Mouse (Mus musculus) A20 (cell line): ENCODE data around the gene Col18a1.

Experiments used
- DNase-seq: peaks from one replicate; pipeline ENCODE4 v3.0.0-alpha.2; 2011; ENCODE audit warnings: low read depth, low spot score

The Col18a1 gene

DNA sequence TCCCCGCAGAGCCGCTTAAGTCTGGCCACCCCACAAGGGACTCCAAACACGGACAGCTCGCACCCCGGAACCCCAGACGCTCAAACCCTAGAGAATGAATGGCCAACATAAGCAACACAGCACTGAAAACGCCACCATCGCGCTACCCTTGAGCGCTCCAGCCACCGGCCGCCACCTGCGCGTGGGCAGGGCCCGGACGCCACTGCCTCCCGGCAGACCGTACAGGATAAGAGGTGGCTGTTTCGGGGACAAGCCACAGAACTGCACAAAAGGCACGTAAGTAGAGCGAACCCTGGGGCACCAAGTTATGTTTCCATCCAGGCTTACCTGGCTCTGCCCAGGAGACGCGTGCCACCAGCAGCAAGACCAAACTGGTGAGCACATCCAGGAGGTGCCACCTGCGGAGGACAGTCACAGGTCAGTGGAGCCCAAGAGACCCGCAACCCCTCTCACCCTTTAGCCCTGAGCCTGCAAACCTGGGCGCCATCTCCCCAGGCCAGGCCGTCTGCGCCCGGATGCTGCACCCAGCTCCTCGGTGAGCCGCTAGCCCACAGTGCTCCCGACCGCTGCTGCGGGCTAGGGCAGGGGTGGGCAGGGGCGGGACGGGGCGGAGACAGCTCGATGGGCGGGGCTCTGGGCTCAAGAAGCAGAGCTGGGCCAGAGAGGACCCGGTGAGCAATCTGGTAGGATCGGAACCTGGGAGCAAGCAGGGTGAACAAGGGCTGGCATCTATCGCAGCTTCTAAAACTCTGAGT, at the start of gene Col18a1:
Col18a1 (minus strand) TSS at position 586 of the 755 bp plus-strand sequence.
- no peak for DNase-seq

DNA sequence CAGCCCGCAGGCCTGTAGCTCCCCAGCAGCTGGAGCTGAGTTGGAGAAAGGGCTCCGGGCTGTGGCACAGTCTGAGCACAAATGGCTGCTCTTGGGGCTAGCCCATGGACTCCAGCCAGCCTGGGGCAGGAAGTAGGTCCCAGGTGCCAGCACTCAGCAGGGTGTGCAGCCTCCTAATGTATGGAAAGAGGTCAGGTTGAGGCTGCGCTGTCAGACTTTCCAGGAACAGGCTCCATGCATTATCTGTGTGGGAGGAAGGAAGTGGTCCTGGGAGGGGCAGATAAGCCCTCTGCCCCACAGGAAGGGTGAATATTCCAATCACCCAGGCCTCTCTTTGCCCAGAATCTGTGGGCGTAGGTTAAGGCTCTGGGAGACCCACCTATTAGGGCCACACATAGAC, 49.3 kb upstream of the Col18a1 start:
- DNase-seq = no peak

DNA sequence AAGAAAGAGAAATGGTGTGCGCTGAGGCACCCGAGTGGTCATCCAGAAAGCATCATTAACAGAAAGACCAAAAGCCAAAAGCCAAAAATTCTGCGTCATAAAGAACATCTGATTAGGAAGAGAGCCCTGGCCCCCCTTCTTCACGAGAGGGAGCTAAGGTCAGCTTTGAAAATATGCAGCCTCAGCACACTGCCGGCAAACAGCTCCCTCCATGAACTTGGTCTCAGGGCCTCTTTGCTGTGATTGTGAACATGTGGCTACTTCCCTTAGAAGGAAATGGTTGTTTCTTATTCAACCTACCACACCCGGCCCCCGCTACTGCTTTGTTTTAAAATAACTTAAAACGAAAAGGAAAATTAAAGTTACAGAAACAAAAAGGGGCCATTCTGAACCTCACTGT, 48.2 kb upstream of the Col18a1 start:
- DNase-seq = no peak

DNA sequence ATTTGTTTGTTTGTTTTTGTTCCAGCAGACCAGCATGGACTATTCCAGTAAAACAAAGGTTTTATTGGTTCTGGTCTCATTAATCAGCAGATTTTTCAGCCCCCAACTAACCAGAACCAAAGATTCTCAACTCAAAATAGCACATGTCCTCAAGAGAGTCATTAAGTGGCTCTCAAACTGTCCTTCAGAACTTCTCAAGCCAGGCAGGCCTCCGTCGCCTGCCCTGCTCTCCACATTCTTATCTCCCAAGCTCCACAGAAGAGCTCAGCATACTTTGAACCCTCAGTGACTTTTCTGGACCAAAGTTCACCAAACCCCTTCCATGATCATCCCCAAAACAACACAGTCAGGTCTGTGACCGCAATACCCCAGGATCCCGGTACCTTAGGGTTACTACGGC, 47.1 kb upstream of the Col18a1 start:
- DNase-seq = no peak

DNA sequence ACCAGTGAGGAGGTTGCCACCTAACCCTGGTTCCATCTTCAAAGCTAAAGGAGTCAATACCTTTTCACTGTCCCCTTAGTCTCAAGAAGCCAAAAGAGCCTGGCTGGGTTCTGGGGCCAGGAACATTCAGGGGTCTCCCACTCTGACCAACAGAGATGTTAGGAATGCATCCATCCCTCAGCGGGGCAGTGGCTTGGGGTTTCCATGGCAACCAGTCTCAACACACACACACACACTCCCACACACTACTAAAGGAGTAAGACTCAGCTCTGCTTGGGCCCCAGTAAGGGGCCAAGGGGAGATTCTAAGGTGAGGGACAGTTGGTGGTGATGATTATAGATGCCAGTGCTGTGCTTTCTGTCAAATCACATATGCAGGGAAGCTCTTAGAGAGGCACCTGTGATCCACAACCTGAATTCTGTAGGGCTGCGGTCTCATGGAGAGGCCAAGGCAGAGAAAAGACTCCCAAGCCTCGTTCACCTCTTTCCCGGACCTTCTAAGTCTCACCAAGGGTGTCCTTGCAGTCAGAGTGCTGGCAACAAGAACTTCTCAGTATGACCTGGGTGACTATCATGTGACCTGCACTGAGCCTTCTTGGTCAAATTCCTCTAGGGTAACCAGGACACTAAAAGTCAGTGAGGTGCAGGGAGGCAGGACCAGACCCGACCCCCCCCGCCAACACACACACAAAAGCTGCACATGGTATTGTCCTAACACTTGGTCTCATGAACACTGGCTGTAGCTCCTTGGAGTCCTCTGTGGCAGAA, 46.2 kb upstream of the Col18a1 start:
- DNase-seq = no peak

DNA sequence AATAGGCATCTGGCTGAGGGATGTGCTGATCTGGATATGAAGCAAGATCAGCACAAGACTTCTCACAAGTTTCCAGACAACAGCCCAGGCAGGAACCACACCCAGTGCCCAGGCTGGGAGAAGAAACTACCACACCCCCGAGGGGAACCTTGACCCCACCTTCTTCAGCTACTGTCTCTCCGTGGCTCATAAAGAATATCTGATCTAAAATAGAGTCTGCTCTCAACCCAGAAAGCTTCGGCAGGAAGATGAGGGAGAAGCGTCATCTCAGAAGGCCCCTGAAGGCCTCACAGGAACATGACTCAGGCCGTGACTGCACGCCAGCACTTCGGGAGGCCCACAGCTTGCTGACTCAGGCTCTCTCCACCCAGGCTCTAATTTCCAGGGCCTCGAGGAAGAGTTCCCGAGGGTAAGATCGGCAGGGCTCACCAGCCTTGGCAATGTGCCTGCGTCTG, 44.8 kb upstream of the Col18a1 start:
- no peak for DNase-seq

DNA sequence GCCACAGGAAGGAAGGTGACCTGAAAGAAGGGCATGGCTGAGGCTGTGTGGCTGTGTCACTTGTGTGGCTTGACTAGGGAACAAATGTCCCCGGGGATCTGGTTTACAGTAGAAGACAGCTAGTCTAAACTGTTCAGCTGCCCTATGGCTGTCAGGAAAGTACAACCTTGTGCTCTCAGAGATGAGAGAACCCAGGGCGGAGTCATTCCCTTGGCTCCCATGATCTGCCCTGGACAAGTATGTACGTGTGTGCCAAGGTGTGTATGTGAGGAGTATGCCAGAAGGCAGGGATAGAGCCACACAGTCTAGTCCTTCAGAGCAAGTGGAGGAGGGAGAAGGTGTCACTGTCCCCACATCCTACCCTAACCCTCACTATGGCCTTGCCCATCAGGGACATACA, 44.3 kb upstream of the Col18a1 start:
- no peak for DNase-seq

DNA sequence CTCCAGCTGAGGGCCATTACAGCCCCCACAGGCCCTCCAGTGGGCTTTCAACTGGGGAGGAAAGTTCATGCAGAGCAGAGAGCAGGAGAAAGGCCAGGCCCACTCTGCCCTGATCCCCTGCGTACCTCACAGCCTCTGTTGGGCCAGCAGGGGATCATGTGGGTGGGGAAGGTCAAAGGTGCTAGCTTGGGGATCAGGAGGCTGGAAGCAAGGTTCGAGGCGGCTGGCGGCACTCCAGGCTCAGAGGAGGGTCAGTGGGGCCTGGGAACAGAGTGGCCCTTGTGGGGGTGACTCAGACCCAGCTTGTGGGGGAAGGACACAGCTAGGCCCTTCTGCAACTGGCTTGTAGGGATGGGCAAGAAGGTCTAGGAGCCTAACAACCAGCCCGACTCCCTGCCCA, 42.9 kb upstream of the Col18a1 start:
- DNase-seq = no peak

DNA sequence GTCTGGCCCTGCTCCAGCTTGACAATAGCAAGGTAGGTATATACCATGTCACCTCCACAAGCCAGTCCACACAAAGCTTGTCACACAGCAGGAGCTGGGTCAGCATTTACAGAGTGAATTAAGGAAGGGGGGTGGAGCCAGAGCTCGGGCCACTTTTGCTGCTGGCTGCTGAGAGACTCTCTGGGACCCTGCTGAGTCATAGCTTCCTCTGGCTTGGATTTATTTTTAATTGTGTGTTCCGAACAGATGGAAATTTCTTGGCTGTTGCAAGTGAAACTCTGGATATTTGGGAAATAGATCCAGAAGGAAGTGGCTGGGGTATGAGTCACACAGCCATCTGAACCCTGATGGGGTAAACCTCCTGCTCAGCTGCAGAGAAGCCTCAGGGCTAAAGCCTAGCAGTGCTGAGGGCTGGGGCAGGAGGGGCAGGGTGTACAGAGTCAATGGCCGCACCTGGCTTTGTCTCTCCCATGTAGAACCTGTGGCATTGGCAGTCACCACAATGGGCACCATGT, 40.3 kb upstream of the Col18a1 start:
- DNase-seq = no peak

DNA sequence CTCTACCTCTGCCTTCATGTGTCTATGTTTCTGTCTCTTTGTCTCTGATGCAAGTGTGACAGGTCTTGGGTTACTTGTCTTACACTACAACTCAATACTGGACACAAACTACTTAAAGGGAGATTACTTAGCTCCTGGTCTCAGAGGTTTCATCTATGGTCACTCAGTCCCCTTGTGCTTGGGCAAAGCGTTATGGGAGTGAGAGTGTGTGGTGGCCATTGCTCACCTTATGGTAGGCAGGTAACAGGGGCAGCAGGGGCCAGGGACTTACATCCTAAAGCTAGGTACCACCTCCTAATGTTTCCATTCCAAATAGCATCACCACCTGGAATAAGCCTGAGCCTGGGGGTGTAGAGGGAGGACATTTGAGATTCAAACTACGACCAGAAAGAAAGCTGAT, 39.8 kb upstream of the Col18a1 start:
- DNase-seq = no peak

DNA sequence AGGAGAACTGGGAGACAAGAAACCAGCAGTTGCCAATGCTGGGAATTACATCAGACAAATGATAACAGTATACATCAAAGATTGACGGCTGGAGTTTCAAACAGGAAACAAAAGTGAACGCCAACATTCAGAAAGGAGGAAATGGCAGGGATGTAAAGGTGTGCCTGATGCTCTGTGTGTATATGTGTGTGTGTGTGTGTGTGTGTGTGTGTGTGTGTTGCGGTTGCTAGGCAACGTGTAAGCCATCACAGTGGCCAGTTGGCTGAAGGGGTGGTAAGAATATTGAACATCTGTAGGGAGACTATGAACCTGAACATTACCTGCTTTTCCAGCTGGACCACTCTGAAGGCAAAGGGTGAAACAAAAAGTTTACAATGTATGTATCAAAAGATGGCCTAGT, 37.6 kb upstream of the Col18a1 start:
- no peak for DNase-seq

DNA sequence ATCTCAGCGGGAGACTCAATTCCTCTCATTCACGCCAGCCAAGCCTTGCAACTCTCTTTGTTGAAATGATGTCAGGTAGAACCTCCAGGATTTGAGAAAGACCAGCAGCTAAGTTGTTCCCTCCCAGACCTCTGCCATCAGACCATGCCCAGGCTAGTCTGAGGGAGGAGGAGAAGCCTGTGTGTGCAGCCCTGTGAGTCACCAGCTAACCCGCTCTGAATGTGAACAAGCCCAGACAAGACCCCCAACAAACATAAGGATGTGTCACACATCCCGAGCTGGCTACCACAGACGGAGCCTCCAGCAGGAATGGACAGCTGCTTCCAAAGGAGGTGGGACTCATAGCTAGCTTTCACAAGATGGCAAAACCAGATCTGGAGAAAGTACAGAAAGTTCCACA, 35.6 kb upstream of the Col18a1 start:
- no peak for DNase-seq

DNA sequence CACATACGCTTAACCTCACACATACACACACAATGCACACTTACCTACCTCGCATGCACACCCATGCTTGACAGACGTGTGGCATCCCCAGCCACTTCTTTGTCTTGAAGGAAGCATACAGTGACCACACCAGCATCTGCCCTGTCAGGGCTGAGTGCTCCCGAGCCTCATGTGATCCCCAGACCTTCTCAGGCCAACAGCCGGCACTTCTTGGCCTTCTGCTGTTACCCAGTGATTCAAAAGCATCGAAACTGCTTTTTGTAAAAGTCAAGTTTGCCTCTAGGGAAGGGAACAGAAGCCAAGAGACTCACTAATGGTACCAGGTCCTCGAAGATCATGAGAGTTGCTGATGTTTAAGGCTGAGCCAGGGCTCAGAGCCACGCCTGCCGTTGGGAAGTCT, 33.9 kb upstream of the Col18a1 start:
- no peak for DNase-seq

DNA sequence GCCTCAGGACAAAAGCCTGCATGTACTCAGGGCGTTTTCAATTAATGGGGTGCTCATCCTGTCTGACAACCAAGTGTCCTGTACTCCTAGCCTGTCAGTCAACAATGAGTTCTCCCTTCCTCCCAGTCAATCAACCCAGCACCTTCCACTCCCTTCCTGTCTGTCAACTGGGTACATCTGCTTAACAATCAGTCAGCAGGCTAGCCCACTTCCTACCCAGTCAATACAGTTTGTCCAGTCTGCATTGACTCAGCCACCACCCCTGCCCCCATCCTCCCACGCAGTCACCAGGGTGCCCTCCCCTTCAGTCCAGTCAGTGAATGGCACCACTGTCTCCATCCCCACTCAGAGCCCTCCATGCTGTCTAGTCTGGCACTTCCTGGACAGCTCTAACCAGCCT, 32.9 kb upstream of the Col18a1 start:
- no peak for DNase-seq

DNA sequence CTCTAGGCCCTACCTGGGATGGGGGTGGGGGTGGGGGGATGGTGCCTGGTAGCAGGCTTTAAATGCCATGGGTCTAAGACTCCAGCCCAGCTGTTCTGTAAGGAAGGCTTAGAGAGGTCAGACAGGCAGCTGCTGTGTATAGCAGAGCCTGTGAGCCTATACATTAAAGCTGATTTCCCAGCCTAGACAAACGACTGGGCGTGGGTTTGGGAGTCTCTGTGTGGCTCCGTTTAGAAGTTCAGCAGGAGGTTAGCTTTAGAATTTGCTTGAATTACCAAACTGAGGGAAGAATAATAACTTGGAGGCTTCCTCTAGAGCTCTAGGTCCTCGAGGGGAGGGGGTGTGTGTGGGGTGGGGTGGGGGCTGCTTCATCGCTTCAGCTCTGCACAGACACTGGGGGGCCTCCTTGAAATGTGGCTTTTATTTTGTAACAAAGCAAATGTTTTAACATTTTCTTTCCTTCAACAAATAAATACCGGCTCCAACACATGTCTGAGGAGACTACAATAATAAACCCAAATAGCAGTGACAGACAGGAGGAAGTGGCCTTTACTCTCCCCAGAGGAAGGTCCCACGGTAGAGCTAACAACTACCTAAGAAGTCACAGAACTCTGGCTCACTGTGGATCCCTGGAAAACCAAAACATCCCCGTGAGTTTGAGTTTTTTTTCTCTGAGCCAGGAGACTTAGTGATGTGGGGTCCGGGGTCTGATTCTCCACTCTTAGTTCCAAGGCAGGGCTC, 31.3 kb upstream of the Col18a1 start:
- DNase-seq = no peak

DNA sequence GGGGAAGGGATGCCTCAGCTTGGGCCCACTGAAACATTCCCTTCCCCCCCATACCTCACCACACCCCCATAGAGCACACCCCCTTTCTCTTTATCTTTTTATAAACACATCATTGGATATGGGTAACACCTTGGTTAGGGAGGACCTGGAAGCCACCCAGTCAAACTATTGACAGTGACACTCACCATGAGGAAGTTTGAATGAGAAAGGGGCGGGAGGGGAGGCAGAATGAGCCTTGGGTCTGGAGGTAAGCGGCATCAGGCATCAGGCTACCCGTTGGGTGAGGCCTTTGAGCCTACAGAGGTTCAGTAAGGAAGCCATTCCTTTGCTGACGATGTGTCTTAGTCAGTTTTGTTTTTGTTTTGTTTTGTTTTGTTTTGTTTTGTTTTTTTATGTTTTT, 30.3 kb upstream of the Col18a1 start:
- DNase-seq = no peak

DNA sequence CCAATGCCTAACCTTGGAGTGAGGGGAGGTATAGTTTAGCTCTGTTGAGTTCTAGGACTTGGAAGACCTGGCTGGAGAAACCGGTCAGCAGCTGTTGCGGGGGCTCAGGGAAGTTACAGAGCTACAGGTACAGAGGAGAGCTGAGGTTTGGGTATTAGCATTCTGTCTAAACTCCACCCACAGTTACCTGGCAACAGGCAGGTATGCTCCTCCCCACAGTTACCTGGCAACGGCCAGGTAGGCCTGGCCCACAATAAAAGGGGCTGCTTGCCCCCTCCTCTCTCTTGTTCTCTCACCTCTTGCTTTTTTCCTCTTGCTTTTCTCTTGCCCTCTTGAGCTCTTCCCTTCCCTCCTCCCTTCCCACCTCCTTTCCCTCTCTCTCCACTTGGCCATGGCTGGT, 29.8 kb upstream of the Col18a1 start:
- no peak for DNase-seq

DNA sequence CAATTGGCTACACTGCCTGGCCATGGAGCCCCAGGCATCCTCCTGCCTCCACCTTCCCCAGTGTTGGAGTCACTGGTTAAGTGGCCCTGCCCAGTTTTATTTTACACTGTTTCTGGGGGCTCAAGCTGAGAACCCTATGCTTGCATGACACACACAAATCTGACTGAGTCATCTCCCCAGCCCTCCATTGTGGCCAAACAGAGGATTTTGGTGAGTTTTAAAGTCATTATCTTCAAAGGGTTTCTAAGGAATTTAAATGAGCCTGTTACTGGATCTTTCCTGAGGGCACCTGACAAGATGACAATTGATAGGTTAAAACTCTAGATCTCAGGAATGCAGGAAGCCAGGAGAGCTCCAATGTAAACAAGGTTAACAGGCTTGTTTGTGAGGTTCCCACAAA, 27.1 kb upstream of the Col18a1 start:
- DNase-seq = no peak

DNA sequence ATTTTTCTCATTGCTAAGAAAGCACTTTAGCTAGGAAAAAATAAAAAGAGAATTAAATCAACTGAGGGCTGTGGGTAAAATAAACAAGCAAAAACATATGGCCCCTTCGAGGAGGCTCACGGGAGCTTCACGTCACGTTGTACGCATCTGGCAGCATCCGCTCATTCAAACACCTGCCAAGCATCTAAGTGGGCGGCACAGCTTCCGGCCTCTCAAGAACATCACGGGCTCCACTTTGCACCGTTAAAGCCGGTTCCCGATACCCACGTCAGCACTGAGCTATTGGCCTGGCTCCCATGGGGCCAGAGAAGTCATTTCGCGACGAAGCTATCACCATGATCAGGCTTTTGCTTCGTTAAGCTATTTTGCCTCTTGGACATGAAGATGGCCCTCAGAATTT, 26.4 kb upstream of the Col18a1 start:
- no peak for DNase-seq

DNA sequence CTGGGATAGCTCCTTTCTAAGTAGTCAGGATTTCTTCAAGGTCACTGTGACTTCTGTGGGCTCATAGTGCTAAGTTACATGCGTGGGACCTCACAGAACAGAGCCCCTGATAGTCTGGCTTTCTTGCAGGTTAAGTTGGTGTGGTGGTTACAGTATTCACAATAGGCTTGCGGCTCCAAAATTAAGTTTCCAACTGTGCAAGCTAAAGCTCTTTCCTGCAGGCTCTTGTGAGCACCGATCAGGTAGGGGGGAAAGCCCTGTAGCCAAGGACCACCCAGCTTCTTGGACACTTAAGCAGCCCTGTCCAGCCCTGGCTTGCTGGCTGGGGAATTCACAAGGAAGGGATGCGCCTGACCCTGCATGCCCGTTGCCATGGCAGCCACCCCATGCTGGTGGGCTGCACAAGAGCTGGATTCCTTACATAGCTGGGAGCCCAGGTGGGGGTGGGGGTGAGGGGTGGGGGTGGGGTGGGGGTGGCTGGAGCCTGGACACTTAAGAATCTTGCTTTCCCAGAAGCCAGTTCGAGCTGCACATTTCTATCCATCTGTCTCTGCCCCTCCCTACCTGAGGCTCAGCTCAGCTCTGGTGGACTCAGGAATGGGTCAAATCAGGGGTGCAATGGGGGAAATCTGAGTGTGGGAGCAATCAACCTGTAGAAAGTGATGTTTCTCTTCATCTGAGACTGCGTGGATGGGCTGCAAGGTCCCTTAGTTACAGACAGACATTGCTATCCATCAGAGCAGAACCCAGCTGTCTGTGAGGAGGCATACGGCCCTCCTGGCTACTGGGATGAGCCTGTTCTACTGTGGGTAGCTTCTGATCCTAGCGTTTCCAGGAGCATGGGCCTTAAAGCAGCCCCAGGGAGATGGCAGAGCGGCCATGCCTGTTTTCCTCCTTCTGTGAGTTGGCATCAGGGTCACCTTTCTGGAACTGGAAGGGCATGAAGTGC, 24.9 kb upstream of the Col18a1 start:
- DNase-seq = no peak

DNA sequence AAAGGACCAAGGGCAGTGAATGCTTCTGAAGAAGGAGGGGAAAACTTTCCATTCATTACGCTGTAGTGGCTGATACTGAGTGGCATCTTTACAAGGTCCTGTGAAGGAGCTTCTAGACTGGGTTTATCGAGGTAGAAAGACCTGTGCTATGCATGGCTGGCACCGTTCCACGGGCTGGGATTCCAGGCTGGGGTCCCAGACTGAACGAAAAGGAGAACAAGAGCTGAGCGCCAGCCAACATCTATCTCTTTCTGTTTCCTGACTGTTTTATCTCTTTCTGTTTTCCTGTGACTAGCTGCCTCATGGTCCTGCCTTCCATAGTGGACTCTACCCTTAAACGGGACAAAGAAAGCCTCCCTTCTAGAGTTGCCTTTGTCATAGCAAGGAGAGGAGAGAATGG, 21.1 kb upstream of the Col18a1 start:
- DNase-seq = no peak
